Mouse (Mus musculus) liver, embryonic 15.5 days (tissue): ENCODE measurements around the gene Ccdc83. TPM values are rescaled to one million over a fixed set of nuclear protein-coding genes. Genes with fewer than 3 reads are reported as not detected.

Experiments
- ATAC-seq: fragments of 200-750 bp; cut with Nextera tagmentation; 2 replicates; pipeline ENCODE4 v1.8.0; 2017; ENCODE audit warnings: moderate number of reproducible peaks, mild to moderate bottlenecking, moderate library complexity; ENCODE audit not compliant: insufficient read depth
- H3K27ac ChIP-seq: fragments of 300-500 bp; sonication (generic); replicated peaks from 2 replicates; pipeline ENCODE4 v1.5.1; 2015; ENCODE audit warnings: mild to moderate bottlenecking, inconsistent platforms
- H3K27me3 ChIP-seq: fragments of 300-500 bp; sonication (generic); 2 replicates; pipeline ENCODE4 v1.6.1; 2015; ENCODE audit warnings: mild to moderate bottlenecking, inconsistent platforms
- H3K36me3 ChIP-seq: fragments of 300-500 bp; sonication (generic); replicated peaks from 2 replicates; pipeline ENCODE4 v1.6.1; 2015; ENCODE audit warnings: moderate library complexity, mild to moderate bottlenecking, inconsistent platforms
- H3K4me1 ChIP-seq: fragments of 300-500 bp; sonication (generic); replicated peaks from 2 replicates; pipeline ENCODE4 v1.6.1; 2015; ENCODE audit warnings: inconsistent platforms
- H3K4me2 ChIP-seq: fragments of 300-500 bp; sonication (generic); 2 replicates; pipeline ENCODE4 v1.6.1; 2015; ENCODE audit warnings: moderate library complexity, mild to moderate bottlenecking, inconsistent platforms
- H3K4me3 ChIP-seq: fragments of 300-500 bp; sonication (generic); replicated peaks from 2 replicates; pipeline ENCODE4 v1.5.1; 2015; ENCODE audit warnings: mild to moderate bottlenecking, inconsistent platforms
- H3K9ac ChIP-seq: fragments of 300-500 bp; sonication (generic); 2 replicates; pipeline ENCODE4 v1.6.1; 2015; ENCODE audit warnings: moderate library complexity, mild to moderate bottlenecking, inconsistent platforms
- H3K9me3 ChIP-seq: fragments of 300-500 bp; sonication (generic); replicated peaks from 2 replicates; pipeline ENCODE4 v1.6.1; 2016; ENCODE audit warnings: inconsistent platforms
- WGBS: fragments of 180-500 bp; shearing (Covaris S2); methylation state at CpG from one replicate; pipeline ENCODE4 v1.1.7; 2015; ENCODE audit warnings: mixed read lengths; ENCODE audit not compliant: insufficient replicate concordance; 5-methylcytosine and 5-hydroxymethylcytosine counted together
- polyA plus RNA-seq: library from polyadenylated mRNA; unstranded; fragments of >200 nt; fragmentation: Nextera tagmentation; extraction: Ambion mirVana; gene quantifications from 2 replicates; pipeline ENCODE4 v1.2.1, GENCODE M21; 2015

Gene Ccdc83
- polyA plus RNA-seq, 1 experiment from 2014 or later: not detected

DNA sequence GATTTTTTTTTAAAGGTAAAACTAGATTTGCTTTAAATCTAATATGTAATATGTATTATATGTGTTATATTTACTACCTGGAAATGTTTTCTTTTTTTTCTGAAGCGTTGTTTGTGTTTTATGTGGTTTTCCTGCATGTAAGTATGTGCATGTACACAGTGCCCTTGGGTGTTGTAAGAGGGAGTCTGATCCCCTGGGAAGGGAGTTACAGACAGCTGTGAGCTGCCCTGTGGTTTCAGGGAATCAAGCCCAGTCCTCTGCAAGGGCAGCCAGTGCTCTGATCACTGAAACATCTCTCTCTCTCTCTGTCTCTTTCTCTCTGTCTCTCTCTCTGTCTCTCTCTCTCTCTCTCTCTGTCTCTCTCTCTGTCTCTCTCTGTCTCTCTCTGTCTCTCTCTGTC is 17.2 kb upstream of the Ccdc83 start:
- H3K4me1 ChIP-seq: no peaks in the 10 kb centered on the region
- H3K27ac ChIP-seq: no peak overlapping the region
- no peaks in the 10 kb centered on the region for H3K27me3 ChIP-seq
- no peak overlapping the region for H3K4me2 ChIP-seq
- no peaks in the 10 kb centered on the region for H3K9me3 ChIP-seq
- WGBS: 54% methylated on average over 1 of the region's 1 CpGs
- no peak overlapping the region for H3K9ac ChIP-seq
- H3K4me3 ChIP-seq: no peak overlapping the region
- no peaks in the 10 kb centered on the region for H3K36me3 ChIP-seq
- no peak for ATAC-seq

DNA sequence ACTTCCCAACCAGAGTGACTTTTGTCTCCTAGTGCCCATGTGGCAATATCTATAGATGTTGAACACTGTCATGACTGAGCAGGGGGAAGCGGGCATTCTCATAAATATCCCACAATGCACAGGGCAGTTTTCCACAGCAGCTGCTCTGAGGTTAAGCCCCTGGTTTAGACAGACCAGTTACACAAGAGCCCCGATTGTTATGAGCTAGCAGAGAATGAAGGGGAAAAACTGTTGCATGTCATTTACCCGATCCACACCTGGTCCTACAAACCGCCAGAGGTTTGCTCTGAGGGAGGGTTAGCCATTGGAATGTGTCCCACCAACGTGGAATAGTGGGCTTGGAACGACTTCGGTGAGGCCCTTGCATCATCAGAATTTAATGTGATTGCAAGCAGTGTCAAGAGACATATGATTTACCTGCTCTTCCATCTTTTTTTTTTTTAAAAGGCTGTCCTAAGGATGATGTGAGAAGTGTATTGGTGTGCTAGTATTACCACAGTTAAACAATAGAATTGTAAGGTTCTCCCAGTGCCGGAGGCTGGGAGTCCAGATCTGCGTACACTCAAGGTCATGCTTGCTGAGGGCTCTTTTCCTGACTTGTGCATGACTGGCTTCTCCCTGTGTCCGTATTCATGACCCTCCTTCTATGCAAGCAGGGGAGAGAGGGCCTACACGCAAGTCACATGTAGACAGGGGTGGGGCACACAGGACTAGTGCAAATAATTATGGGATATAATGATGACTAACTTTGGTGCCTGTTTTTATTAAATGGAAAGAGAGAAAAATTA is 16.4 kb upstream of the Ccdc83 start:
- H3K4me1 ChIP-seq: no peaks in the 10 kb centered on the region
- no peaks in the 10 kb centered on the region for H3K36me3 ChIP-seq
- WGBS: 61% methylated on average over 11 of the region's 11 CpGs
- H3K9me3 ChIP-seq: no peaks in the 10 kb centered on the region
- H3K4me3 ChIP-seq: no peak overlapping the region
- H3K27ac ChIP-seq: no peak overlapping the region
- H3K27me3 ChIP-seq: no peaks in the 10 kb centered on the region
- no peak overlapping the region for H3K9ac ChIP-seq
- no peak for ATAC-seq
- no peak overlapping the region for H3K4me2 ChIP-seq

DNA sequence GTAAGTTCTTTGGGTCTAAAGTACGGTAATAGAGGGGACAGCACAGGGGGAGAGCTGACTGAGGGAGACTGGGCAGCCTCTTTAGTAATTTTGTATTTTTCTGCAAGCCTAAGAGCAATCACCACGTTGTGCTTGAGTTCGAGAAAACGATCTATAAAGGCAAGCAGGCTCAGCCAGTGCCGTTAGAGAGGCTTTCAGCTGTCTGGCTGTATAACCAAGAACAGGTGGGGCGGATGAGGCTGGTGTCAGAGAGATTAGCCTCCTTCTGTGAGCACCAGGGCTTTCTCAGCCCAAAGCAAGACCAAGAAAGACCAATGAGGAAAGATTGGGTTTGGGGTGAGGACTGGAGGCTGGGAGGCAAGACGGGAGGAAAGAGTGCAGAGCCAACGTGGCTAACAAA is 15.3 kb upstream of the Ccdc83 start:
- no peak overlapping the region for H3K27ac ChIP-seq
- no peak overlapping the region for H3K4me3 ChIP-seq
- H3K27me3 ChIP-seq: no peaks in the 10 kb centered on the region
- H3K4me1 ChIP-seq: no peaks in the 10 kb centered on the region
- no peaks in the 10 kb centered on the region for H3K36me3 ChIP-seq
- H3K4me2 ChIP-seq: no peak overlapping the region
- no peak overlapping the region for H3K9ac ChIP-seq
- H3K9me3 ChIP-seq: no peaks in the 10 kb centered on the region
- no peak for ATAC-seq
- 36% methylated on average over 8 of the region's 8 CpGs for WGBS

DNA sequence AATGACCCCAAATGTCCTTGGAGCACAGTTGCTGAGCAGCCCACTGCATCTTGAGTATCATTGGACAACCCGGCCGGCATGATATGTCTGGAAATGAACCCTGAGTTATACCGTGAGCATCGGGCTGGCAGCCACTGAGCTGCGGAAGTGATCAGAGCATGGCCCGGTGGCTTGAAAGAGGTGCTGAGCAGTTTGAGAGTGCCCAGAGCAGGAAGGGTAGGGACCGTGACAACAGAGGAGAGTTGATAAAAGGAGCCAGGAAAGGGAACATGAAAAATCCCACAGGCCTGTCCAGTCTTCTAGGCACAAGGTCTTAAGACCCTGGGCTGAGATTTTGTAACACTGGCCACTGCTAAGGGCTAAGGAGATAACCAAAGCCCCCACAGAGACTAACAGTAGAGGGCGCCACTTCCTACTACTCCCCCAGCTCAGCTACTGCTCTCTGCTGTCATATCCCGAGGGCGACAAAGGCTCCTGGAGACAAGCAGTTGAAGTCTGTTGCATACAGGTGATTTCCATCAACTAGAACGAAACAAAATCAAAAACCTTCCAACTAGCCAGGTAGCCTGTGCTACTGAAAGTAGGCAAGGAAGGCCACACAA is 14.8 kb upstream of the Ccdc83 start:
- Histone ChIP-seq H3K4me1 (no peaks in the 10 kb centered on the region), H3K27me3 (no peaks in the 10 kb centered on the region), H3K4me2 (no peak overlapping the region), H3K27ac (no peak overlapping the region), H3K4me3 (no peak overlapping the region), H3K9me3 (no peaks in the 10 kb centered on the region), H3K9ac (no peak overlapping the region), H3K36me3 (no peaks in the 10 kb centered on the region)
- WGBS: 46% methylated on average over 11 of the region's 11 CpGs
- ATAC-seq: no peak

DNA sequence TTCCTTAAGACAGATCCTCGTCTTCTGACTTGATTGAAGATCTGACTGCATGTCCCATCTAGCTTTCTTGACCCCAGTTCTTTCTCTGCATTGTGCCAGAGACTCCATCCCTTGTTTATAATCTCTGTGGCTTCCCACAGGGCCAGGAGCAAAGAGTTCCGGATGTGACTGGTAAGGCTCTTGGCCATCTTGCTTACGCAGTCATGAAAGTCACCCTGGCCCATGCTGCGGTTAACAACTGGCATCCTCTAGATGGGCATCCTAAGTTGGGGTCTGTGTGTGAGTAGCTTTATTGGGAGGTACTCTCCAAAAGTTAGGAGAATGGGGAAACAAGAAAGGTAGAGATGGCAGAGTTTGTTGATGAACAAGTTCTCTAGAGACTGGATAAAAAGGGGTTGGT is 13.6 kb upstream of the Ccdc83 start:
- Histone ChIP-seq H3K36me3 (no peaks in the 10 kb centered on the region), H3K4me1 (no peaks in the 10 kb centered on the region), H3K9me3 (no peaks in the 10 kb centered on the region), H3K27me3 (no peaks in the 10 kb centered on the region), H3K4me3 (no peak overlapping the region), H3K4me2 (no peak overlapping the region), H3K27ac (no peak overlapping the region), H3K9ac (no peak overlapping the region)
- WGBS: 72% methylated on average over 4 of the region's 4 CpGs
- no peak for ATAC-seq

DNA sequence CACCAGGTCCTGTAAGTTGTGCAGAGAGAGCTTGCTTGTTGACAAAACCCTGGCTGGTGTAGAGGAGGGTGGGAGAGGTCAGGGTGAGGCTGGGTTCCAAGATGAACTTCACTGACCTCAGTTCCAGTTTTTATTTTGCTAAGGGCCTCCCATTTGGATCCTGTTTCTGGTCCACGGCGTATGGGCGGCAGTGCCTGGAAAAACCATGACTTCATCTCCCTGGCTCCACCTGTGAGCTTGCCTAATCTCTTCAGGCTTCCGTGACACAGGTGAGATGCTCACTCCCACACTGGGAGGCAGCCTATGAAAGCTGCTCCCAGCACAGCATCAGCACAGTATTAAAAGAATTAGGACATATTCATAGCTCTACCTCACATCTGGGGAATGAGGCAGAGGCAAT is 12.2 kb upstream of the Ccdc83 start:
- WGBS: 56% methylated on average over 4 of the region's 4 CpGs
- H3K9me3 ChIP-seq: no peaks in the 10 kb centered on the region
- no peak overlapping the region for H3K4me2 ChIP-seq
- no peaks in the 10 kb centered on the region for H3K4me1 ChIP-seq
- H3K4me3 ChIP-seq: no peak overlapping the region
- H3K36me3 ChIP-seq: no peaks in the 10 kb centered on the region
- H3K9ac ChIP-seq: no peak overlapping the region
- no peak for ATAC-seq
- no peaks in the 10 kb centered on the region for H3K27me3 ChIP-seq
- H3K27ac ChIP-seq: no peak overlapping the region

DNA sequence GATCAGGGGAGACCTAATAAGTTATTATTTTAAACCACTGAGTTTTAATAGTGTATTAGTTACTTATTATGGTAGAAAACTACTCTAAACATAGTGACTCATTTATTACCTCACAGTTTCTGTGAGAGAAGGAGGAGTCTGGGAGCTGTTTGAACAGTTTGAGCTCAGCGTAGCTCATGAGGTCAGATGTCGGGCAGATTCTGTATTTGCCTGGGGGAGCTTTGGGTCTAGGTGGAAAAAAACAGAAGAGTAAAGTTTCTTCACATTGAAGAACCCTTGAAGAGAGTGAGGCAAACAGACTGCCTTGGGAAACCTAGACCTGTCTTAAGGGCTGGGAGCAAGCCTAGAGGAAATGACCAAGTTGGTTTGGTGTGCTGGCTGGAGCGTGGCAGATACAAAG is 11.7 kb upstream of the Ccdc83 start:
- H3K27me3 ChIP-seq: no peaks in the 10 kb centered on the region
- WGBS: 58% methylated on average over 3 of the region's 3 CpGs

DNA sequence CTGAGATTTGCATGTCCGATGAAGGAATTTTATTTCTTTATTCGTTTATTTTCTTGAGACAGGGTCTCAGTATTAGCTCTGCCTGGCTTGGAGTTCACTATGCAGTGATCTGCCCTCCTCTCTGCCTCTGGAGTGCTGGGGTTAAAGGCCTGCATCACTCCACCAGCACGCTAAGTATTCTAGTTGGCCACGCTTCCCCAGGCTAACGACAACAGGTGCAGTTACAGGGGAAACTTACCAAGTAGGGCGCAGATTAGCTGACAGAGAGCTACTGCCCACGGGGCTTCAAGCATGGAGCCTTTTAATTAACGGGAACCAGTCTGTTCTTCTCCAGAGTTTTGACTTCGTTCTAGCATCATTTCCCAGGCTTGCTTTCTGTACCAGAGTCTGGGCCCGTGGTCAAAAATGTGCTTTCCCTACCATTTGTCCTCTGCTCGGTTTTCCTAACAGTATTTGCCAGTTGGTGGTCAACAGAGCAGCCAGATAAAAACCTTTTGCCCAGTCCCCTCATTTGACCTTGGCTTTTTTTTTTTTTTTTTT is 9.1 kb upstream of the Ccdc83 start:
- no peak overlapping the region for H3K27ac ChIP-seq
- H3K4me1 ChIP-seq: no peaks in the 10 kb centered on the region
- no peaks in the 10 kb centered on the region for H3K9me3 ChIP-seq
- H3K4me3 ChIP-seq: no peak overlapping the region
- ATAC-seq: no peak
- H3K27me3 ChIP-seq: no peaks in the 10 kb centered on the region
- no peak overlapping the region for H3K9ac ChIP-seq
- WGBS: 49% methylated on average over 11 of the region's 11 CpGs
- H3K36me3 ChIP-seq: no peaks in the 10 kb centered on the region
- no peak overlapping the region for H3K4me2 ChIP-seq

More for the DNA sequence above, 11.7 kb upstream of the Ccdc83 start:
- Histone ChIP-seq H3K36me3 (no peaks in the 10 kb centered on the region), H3K27ac (no peak overlapping the region), H3K9me3 (no peaks in the 10 kb centered on the region), H3K9ac (no peak overlapping the region), H3K4me1 (no peaks in the 10 kb centered on the region), H3K4me3 (no peak overlapping the region), H3K4me2 (no peak overlapping the region)
- no peak for ATAC-seq

DNA sequence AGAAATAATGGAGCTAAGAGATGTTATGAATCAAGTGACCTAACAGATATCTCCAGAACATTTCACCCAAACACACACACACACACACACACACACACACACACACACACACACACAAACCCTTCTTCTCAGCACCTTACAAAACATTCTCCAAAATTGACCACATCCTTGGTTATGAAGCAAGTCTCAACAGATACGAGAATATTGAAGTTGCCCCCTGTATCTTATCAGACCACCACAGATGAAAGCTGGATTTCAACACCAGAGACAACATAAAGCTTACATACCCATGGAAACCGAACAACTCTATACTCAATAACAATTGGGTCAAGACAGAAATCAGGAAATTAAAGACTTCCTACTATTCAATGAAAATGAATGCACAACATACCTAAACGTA is 4.6 kb upstream of the Ccdc83 start:
- H3K36me3 ChIP-seq: no peaks in the 10 kb centered on the region
- H3K9ac ChIP-seq: no peak overlapping the region
- no peaks in the 10 kb centered on the region for H3K27me3 ChIP-seq
- ATAC-seq: no peak
- peaks cover 6% of the 10 kb centered on the region for H3K4me1 ChIP-seq
- 25% methylated on average over 3 of the region's 3 CpGs for WGBS
- H3K4me3 ChIP-seq: no peak overlapping the region
- no peak overlapping the region for H3K4me2 ChIP-seq
- H3K9me3 ChIP-seq: no peaks in the 10 kb centered on the region
- H3K27ac ChIP-seq: no peak overlapping the region

DNA sequence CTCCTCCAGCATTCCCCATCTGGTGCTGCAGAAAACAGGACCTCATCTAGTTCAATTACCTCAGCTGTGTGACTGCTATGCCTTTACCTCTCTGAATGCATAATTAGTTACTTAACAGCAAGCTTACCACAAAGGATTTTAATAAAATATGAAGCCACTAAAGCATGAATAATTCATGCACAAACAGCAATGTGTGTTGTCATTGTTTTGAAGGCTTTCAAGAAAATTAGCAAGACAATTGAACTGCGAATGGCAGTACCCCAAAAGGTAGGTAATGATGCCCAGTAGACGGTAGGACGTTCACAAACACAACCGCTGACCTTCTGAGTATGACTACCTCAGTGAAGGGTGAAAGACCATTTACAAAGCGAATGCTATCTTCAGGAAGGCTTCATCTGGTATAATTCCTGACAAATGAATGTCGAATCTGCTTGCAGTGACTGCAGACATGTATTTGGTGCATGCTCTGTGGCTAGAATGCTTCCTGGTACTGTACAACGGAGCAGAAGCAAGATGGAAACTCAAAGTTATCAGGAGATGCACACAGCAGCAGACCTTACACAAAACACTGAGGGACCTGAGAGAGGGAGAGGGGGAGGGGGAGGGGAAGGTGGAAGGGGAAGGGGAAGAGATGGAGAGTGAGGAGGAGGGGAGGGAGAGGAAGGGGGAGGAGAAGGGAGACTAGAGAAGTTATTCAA is 3.5 kb downstream of the Ccdc83 start:
- ATAC-seq: no peak
- WGBS: 36% methylated on average over 7 of the region's 7 CpGs
- Histone ChIP-seq H3K4me2 (no peak overlapping the region), H3K9ac (no peak overlapping the region), H3K4me1 (peaks cover 7% of the 10 kb centered on the region), H3K36me3 (no peaks in the 10 kb centered on the region), H3K4me3 (no peak overlapping the region), H3K27ac (no peak overlapping the region), H3K9me3 (no peaks in the 10 kb centered on the region), H3K27me3 (no peaks in the 10 kb centered on the region)

DNA sequence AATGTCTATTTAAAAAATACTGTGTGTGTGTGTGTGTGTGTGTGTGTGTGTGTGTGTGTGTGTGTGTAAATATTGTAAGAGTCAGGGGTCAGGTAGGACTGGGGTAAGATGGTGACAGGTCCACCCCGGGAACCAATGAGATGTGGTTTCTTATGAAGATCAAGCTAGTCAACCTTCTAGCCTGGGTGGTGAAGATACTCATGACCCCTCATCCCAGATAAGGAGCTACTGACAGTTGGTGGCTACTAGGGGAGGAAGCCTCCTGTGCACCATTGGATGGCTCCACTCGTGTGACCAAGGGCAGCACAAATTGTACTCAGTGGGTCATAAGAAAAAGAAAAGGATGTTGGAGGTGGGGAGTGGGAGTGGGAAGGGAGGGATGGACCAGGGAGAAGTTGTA is 5.7 kb downstream of the Ccdc83 start:
- Histone ChIP-seq H3K4me2 (no peak overlapping the region), H3K9ac (no peak overlapping the region), H3K4me1 (no peaks in the 10 kb centered on the region), H3K9me3 (no peaks in the 10 kb centered on the region), H3K4me3 (no peak overlapping the region), H3K27me3 (no peaks in the 10 kb centered on the region), H3K36me3 (no peaks in the 10 kb centered on the region), H3K27ac (no peak overlapping the region)
- ATAC-seq: no peak
- WGBS: 10% methylated on average over 2 of the region's 2 CpGs
